Mouse (Mus musculus): ENCODE results near the gene Gm28729. TPM values are rescaled to one million over a fixed set of nuclear protein-coding genes. Genes with fewer than 3 reads are reported as not detected.

The Gm28729 gene
- 0.08 and 0.18 TPM in 2 replicates for polyA plus RNA-seq (2012; rRNA removed)

DNA sequence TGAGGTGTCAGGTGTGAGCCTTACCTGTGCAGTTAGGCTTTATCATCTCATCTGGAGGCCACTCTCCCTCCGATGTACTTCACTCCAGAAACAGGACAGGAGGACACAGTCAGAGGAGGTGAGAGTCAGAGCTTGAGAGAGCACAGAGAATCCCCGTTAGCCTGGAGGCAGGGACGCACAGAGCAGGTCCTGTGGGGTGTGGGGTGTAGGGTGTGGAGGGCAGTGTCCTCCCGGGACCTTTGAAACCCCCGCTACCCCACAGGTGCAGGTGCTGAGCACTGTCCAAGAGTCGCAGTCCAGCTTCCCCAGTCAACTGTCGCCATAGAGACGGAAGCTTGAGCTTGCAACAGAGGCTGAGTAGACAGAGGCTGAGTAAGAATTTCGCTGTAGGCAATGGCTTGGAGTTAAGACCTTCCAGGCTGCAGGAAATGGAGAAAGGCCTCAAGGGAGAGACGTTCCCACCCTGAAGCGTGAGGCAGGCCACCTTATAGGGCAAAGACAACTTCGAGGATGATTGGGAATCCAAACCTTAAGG lies at the start of gene Gm28729:
Gene Gm28729, minus strand, starts transcription at position 293 of the 535 bp plus-strand sequence.
- TF ChIP-seq CTCF (IDR thresholded peaks at IDR 0.05; ENCODE audit: borderline replicate concordance, extremely low read depth, insufficient read depth, insufficient read length) (no peak), POLR2A (IDR thresholded peaks at IDR 0.05; ENCODE audit: borderline replicate concordance, extremely low read depth, insufficient read depth, insufficient read length, poor library complexity, severe bottlenecking) (no peak)
- DNase-seq (ENCODE audit: low read depth), result peak; percentile 20

GRCm38 (mm10) chr9:96573252-96573651 lies 48.2 kb upstream of the Gm28729 start:
- TF ChIP-seq POLR2A (IDR thresholded peaks at IDR 0.05; ENCODE audit: borderline replicate concordance, extremely low read depth, insufficient read depth, insufficient read length, poor library complexity, severe bottlenecking), result no peak
- TF ChIP-seq CTCF (IDR thresholded peaks at IDR 0.05; ENCODE audit: borderline replicate concordance, extremely low read depth, insufficient read depth, insufficient read length), result no peak
- DNase-seq (ENCODE audit: low read depth), result peak; percentile 53

- DNase-seq (ENCODE audit: low read depth), result no peak
- TF ChIP-seq POLR2A (IDR thresholded peaks at IDR 0.05; ENCODE audit: borderline replicate concordance, extremely low read depth, insufficient read depth, insufficient read length, poor library complexity, severe bottlenecking), result no peak
- TF ChIP-seq CTCF (IDR thresholded peaks at IDR 0.05; ENCODE audit: borderline replicate concordance, extremely low read depth, insufficient read depth, insufficient read length), result no peak
These were observed 47.7 kb upstream of the Gm28729 start for GRCm38 (mm10) chr9:96572754-96573153.

DNA sequence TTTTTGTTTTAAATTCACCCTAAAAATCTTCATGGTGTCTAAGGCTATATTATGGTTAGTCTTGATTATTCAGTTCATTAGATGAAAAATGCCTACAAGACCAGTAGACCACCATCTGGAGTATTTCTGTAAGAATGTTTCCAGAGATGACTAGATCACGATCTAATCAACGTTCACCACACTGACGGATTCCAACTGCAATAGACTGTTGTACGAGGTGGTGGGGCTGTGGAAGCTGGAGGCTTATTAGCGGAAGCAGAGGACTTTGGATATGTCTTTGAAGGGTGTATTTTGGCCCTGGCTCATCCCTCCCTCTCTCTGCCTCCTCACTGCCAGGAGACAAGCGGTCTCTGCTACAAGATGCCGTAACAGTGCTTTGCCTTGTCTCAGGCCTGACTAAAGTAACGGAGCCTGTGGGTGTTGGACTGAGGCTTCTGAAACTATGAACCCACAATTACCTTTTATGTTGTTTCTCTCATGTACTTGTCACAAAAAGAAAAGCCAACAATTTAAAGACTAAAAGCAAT lies 41.5 kb upstream of the Gm28729 start:
- no peak for DNase-seq (ENCODE audit: low read depth)
- no peak for TF ChIP-seq POLR2A (IDR thresholded peaks at IDR 0.05; ENCODE audit: borderline replicate concordance, extremely low read depth, insufficient read depth, insufficient read length, poor library complexity, severe bottlenecking)
- TF ChIP-seq CTCF (IDR thresholded peaks at IDR 0.05; ENCODE audit: borderline replicate concordance, extremely low read depth, insufficient read depth, insufficient read length), result no peak

DNA sequence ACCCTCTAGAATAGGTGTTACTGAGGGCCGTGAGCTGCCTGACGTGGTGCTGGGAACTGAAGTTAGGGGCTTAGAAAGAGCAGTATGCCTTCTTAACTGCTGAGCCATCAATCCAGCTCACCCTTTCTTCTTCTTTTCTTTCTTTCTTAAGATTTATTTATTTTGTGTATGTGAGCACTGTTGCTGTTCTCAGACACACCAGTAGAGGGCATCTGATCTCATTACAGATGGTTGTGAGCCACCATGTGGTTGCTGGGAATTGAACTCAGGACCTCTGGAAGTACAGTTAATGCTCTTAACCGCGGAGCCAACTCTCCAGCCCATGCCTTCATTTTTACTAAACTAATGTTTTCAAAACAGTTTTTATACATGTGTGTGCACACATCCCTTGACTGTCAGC lies 38.4 kb upstream of the Gm28729 start:
- no peak for DNase-seq (ENCODE audit: low read depth)
- TF ChIP-seq CTCF (IDR thresholded peaks at IDR 0.05; ENCODE audit: borderline replicate concordance, extremely low read depth, insufficient read depth, insufficient read length), result peak; percentile 7; the same call in 1 of the 2 replicates
- TF ChIP-seq POLR2A (IDR thresholded peaks at IDR 0.05; ENCODE audit: borderline replicate concordance, extremely low read depth, insufficient read depth, insufficient read length, poor library complexity, severe bottlenecking), result no peak

DNA sequence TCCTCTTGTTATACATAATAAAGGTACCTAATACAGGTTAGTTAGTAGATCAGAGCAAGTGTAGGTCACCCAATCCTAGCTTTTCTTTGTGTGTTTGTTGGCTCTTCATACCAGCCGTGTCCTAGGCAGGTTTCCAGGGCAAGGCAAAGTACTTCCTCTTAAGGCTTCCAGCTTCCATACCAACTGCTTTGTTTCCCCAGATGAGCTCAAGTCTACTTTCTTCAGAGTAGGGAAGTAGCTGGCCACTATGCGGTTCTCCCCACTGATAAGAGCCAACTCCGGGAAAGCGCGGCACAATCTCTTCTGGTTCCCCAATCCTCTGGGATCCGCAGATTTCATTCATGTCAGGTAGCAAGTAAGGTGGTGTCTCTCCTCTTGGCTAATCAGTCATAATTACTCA lies 34.1 kb upstream of the Gm28729 start:
- no peak for DNase-seq (ENCODE audit: low read depth)
- TF ChIP-seq CTCF (IDR thresholded peaks at IDR 0.05; ENCODE audit: borderline replicate concordance, extremely low read depth, insufficient read depth, insufficient read length), result no peak
- no peak for TF ChIP-seq POLR2A (IDR thresholded peaks at IDR 0.05; ENCODE audit: borderline replicate concordance, extremely low read depth, insufficient read depth, insufficient read length, poor library complexity, severe bottlenecking)

- no peak for TF ChIP-seq POLR2A (IDR thresholded peaks at IDR 0.05; ENCODE audit: borderline replicate concordance, extremely low read depth, insufficient read depth, insufficient read length, poor library complexity, severe bottlenecking)
- TF ChIP-seq CTCF (IDR thresholded peaks at IDR 0.05; ENCODE audit: borderline replicate concordance, extremely low read depth, insufficient read depth, insufficient read length), result no peak
- no peak for DNase-seq (ENCODE audit: low read depth)
These were observed 33.5 kb upstream of the Gm28729 start for GRCm38 (mm10) chr9:96558594-96558993.

DNA sequence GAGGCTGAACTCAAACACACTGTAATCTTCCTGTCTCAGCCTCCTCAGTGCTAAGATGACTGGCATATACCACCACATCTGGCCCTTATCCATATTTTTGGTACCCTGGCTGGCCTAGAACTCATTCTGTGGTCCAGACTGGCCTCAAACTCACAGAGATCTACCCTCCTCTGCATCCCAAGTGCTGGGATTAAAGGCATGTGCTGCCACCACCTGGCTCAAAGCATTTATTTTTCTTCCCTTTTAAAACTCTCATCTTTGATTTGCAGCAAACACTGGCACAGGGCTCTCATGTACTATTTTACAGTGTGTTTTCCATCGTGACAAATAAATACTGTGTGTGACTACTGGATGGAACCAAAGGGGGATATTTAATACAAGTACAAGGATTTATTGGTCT lies 29.0 kb upstream of the Gm28729 start:
- DNase-seq (ENCODE audit: low read depth), result peak; percentile 13

DNA sequence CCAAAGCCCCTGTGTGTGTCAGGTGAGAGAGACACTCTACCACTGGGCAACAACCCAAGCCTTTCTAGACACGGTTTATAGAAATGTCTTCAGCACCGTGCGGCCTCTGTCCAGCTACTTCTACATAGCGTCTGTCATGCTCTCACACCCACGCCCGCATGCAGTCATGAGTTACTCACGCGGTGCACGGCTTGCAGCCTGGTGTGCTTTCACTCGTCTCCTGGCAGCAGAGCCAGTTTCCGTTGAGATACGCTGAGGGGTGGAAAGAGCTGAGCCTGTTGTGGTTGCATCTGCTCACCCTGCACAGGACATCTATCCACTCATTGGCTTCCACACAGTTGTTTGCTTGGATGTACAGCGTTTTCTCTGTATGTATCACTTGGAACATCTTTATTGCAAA lies 20.3 kb upstream of the Gm28729 start:
- no peak for DNase-seq (ENCODE audit: low read depth)
- no peak for TF ChIP-seq CTCF (IDR thresholded peaks at IDR 0.05; ENCODE audit: borderline replicate concordance, extremely low read depth, insufficient read depth, insufficient read length)

More for the DNA sequence above, 29.0 kb upstream of the Gm28729 start:
- TF ChIP-seq CTCF (IDR thresholded peaks at IDR 0.05; ENCODE audit: borderline replicate concordance, extremely low read depth, insufficient read depth, insufficient read length), result no peak
- TF ChIP-seq POLR2A (IDR thresholded peaks at IDR 0.05; ENCODE audit: borderline replicate concordance, extremely low read depth, insufficient read depth, insufficient read length, poor library complexity, severe bottlenecking), result no peak

GRCm38 (mm10) chr9:96543643-96544640 lies 18.9 kb upstream of the Gm28729 start:
- TF ChIP-seq CTCF (IDR thresholded peaks at IDR 0.05; ENCODE audit: borderline replicate concordance, extremely low read depth, insufficient read depth, insufficient read length) (peak; percentile 54; the same call in 1 of the 2 replicates), POLR2A (IDR thresholded peaks at IDR 0.05; ENCODE audit: borderline replicate concordance, extremely low read depth, insufficient read depth, insufficient read length, poor library complexity, severe bottlenecking) (no peak)
- peak; percentile 90 for DNase-seq (ENCODE audit: low read depth)

DNA sequence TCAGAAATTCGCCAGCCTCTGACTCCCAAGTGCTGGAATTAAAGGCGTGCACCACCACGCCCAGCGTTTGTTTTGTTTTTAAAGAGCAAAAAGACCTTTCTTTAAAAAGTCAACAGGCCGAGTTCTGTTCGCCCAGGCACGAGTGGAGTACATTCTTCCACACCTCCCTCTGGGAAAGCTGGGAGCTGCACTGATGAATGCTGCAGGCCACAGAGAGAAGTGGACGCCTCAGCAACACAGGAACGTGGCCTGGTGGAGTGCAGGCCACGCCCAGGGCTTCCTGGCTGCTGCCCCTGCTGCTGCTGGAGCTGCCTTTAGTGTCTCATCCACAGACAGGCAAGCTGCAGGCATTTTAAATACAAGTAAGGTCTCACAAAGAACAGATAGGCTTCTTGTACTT lies 13.9 kb upstream of the Gm28729 start:
- TF ChIP-seq CTCF (IDR thresholded peaks at IDR 0.05; ENCODE audit: borderline replicate concordance, extremely low read depth, insufficient read depth, insufficient read length) (no peak), POLR2A (IDR thresholded peaks at IDR 0.05; ENCODE audit: borderline replicate concordance, extremely low read depth, insufficient read depth, insufficient read length, poor library complexity, severe bottlenecking) (no peak)
- no peak for DNase-seq (ENCODE audit: low read depth)
